Mouse (Mus musculus): ENCODE measurements around the gene Tmem220. TPM values are rescaled to one million over a fixed set of nuclear protein-coding genes. Genes with fewer than 3 reads are reported as not detected.

Tmem220 gene
- polyA plus RNA-seq (2016; fragmentation: Nextera tagmentation; extraction: Ambion mirVana), result 1.2 and 1.3 TPM in 2 replicates

- peak; percentile 98 for ATAC-seq (ENCODE audit: low FRiP score, low read depth)
- no peaks in the 10 kb centered on the region for H3K9me3 ChIP-seq
- 2% methylated on average over 35 of the region's 35 CpGs for WGBS
- peaks cover 27% of the 10 kb centered on the region for H3K27me3 ChIP-seq
- H3K27ac ChIP-seq (replicated peaks), result no peak within 1 kb of the TSS; the same call in 1 of the 2 replicates
- peak within 1 kb of the TSS; percentile 59 for H3K9ac ChIP-seq (replicated peaks)
- H3K4me3 ChIP-seq, result peak within 1 kb of the TSS; percentile 43
- no peaks in the 10 kb centered on the region for H3K36me3 ChIP-seq
- H3K4me2 ChIP-seq (replicated peaks), result peak within 1 kb of the TSS; percentile 61
- H3K4me1 ChIP-seq, result peaks cover 15% of the 10 kb centered on the region
Measured at GRCm38 (mm10) chr11:67024867-67025477, at the start of gene Tmem220. Gene Tmem220 (plus strand): TSS chr11:67025154.

GRCm38 (mm10) chr11:66975606-66976330 lies 49.2 kb upstream of the Tmem220 start:
- Histone ChIP-seq H3K4me3 (no peak overlapping the region), H3K4me1 (no peaks in the 10 kb centered on the region), H3K4me2 (replicated peaks) (no peak overlapping the region), H3K9ac (replicated peaks) (no peak overlapping the region), H3K27me3 (no peaks in the 10 kb centered on the region; the same call in 1 of the 2 replicates), H3K27ac (replicated peaks) (no peak overlapping the region), H3K36me3 (no peaks in the 10 kb centered on the region), H3K9me3 (no peaks in the 10 kb centered on the region; the same call in 1 of the 2 replicates)
- ATAC-seq (ENCODE audit: low FRiP score, low read depth), result no peak
- WGBS, result 87% methylated on average over 7 of the region's 7 CpGs

- H3K4me1 ChIP-seq, result peaks cover 18% of the 10 kb centered on the region
- H3K4me2 ChIP-seq (replicated peaks), result no peak overlapping the region
- WGBS, result 83% methylated on average over 15 of the region's 15 CpGs
- no peak overlapping the region for H3K4me3 ChIP-seq
- H3K27me3 ChIP-seq, result peaks cover 6% of the 10 kb centered on the region; the same call in 1 of the 2 replicates
- H3K9ac ChIP-seq (replicated peaks), result no peak overlapping the region
- H3K9me3 ChIP-seq, result no peaks in the 10 kb centered on the region
- no peak for ATAC-seq (ENCODE audit: low FRiP score, low read depth)
- H3K36me3 ChIP-seq, result no peaks in the 10 kb centered on the region
- no peak overlapping the region for H3K27ac ChIP-seq (replicated peaks)
Measured at GRCm38 (mm10) chr11:66981336-66982115, 43.4 kb upstream of the Tmem220 start.

GRCm38 (mm10) chr11:66982794-66983193 lies 42.2 kb upstream of the Tmem220 start:
- no peaks in the 10 kb centered on the region for H3K36me3 ChIP-seq
- WGBS, result 31% methylated on average over 6 of the region's 6 CpGs
- peak; percentile 50; the same call in 1 of the 2 replicates for ATAC-seq (ENCODE audit: low FRiP score, low read depth)
- H3K27ac ChIP-seq (replicated peaks), result no peak overlapping the region
- no peak overlapping the region for H3K4me3 ChIP-seq
- no peak overlapping the region for H3K4me2 ChIP-seq (replicated peaks)
- no peaks in the 10 kb centered on the region for H3K9me3 ChIP-seq
- H3K4me1 ChIP-seq, result peaks cover 18% of the 10 kb centered on the region
- no peak overlapping the region for H3K9ac ChIP-seq (replicated peaks)
- H3K27me3 ChIP-seq, result peaks cover 6% of the 10 kb centered on the region; the same call in 1 of the 2 replicates

- 64% methylated on average over 11 of the region's 11 CpGs for WGBS
- peak; percentile 20; the same call in 1 of the 2 replicates for ATAC-seq (ENCODE audit: low FRiP score, low read depth)
- Histone ChIP-seq H3K36me3 (no peaks in the 10 kb centered on the region), H3K27me3 (peaks cover 6% of the 10 kb centered on the region; the same call in 1 of the 2 replicates), H3K4me3 (no peak overlapping the region), H3K4me2 (replicated peaks) (no peak overlapping the region), H3K9me3 (no peaks in the 10 kb centered on the region), H3K27ac (replicated peaks) (peak overlapping the region; percentile 79; the same call in 1 of the 2 replicates), H3K9ac (replicated peaks) (no peak overlapping the region), H3K4me1 (peaks cover 18% of the 10 kb centered on the region)
Measured at GRCm38 (mm10) chr11:66983422-66984164, 41.4 kb upstream of the Tmem220 start.

- Histone ChIP-seq H3K27me3 (peaks cover 6% of the 10 kb centered on the region; the same call in 1 of the 2 replicates), H3K4me1 (peaks cover 18% of the 10 kb centered on the region), H3K9me3 (no peaks in the 10 kb centered on the region), H3K27ac (replicated peaks) (peak overlapping the region; percentile 79), H3K4me2 (replicated peaks) (peak overlapping the region; percentile 59), H3K9ac (replicated peaks) (peak overlapping the region; percentile 44), H3K4me3 (peak overlapping the region; percentile 43), H3K36me3 (no peaks in the 10 kb centered on the region)
- WGBS, result 3% methylated on average over 28 of the region's 28 CpGs
- ATAC-seq (ENCODE audit: low FRiP score, low read depth), result peak; percentile 75
Measured at GRCm38 (mm10) chr11:66984165-66985135, 40.5 kb upstream of the Tmem220 start.

GRCm38 (mm10) chr11:66985136-66985702 lies 39.7 kb upstream of the Tmem220 start:
- Histone ChIP-seq H3K4me2 (replicated peaks) (peak overlapping the region; percentile 59), H3K4me1 (peaks cover 18% of the 10 kb centered on the region), H3K27ac (replicated peaks) (peak overlapping the region; percentile 79; the same call in 1 of the 2 replicates), H3K9ac (replicated peaks) (peak overlapping the region; percentile 44), H3K9me3 (no peaks in the 10 kb centered on the region), H3K4me3 (peak overlapping the region; percentile 43), H3K27me3 (peaks cover 6% of the 10 kb centered on the region; the same call in 1 of the 2 replicates), H3K36me3 (no peaks in the 10 kb centered on the region)
- WGBS, result 32% methylated on average over 11 of the region's 11 CpGs
- ATAC-seq (ENCODE audit: low FRiP score, low read depth), result no peak

- WGBS, result 75% methylated on average over 2 of the region's 2 CpGs
- Histone ChIP-seq H3K36me3 (no peaks in the 10 kb centered on the region), H3K27ac (replicated peaks) (no peak overlapping the region), H3K9me3 (no peaks in the 10 kb centered on the region), H3K9ac (replicated peaks) (no peak overlapping the region), H3K4me1 (no peaks in the 10 kb centered on the region), H3K4me3 (no peak overlapping the region), H3K27me3 (peaks cover 13% of the 10 kb centered on the region), H3K4me2 (replicated peaks) (no peak overlapping the region)
- no peak for ATAC-seq (ENCODE audit: low FRiP score, low read depth)
Measured at GRCm38 (mm10) chr11:66992150-66992549, 32.8 kb upstream of the Tmem220 start.

- Histone ChIP-seq H3K27ac (replicated peaks) (no peak overlapping the region), H3K4me2 (replicated peaks) (no peak overlapping the region), H3K4me1 (no peaks in the 10 kb centered on the region; the same call in 1 of the 2 replicates), H3K9me3 (no peaks in the 10 kb centered on the region), H3K36me3 (no peaks in the 10 kb centered on the region), H3K4me3 (no peak overlapping the region), H3K27me3 (peaks cover 20% of the 10 kb centered on the region), H3K9ac (replicated peaks) (no peak overlapping the region)
- 52% methylated on average over 1 of the region's 1 CpGs for WGBS
- no peak for ATAC-seq (ENCODE audit: low FRiP score, low read depth)
Measured at GRCm38 (mm10) chr11:66993674-66994073, 31.3 kb upstream of the Tmem220 start.

- no peak overlapping the region for H3K9ac ChIP-seq (replicated peaks)
- 77% methylated on average over 4 of the region's 4 CpGs for WGBS
- no peak for ATAC-seq (ENCODE audit: low FRiP score, low read depth)
Measured at GRCm38 (mm10) chr11:66996446-66996845, 28.5 kb upstream of the Tmem220 start.

More at GRCm38 (mm10) chr11:66996446-66996845, 28.5 kb upstream of the Tmem220 start:
- H3K4me1 ChIP-seq, result peaks cover 9% of the 10 kb centered on the region
- H3K27me3 ChIP-seq, result peaks cover 32% of the 10 kb centered on the region
- H3K9me3 ChIP-seq, result no peaks in the 10 kb centered on the region
- no peaks in the 10 kb centered on the region for H3K36me3 ChIP-seq
- no peak overlapping the region for H3K4me3 ChIP-seq
- H3K4me2 ChIP-seq (replicated peaks), result no peak overlapping the region
- no peak overlapping the region for H3K27ac ChIP-seq (replicated peaks)

All from midbrain, embryonic 12.5 days (tissue).